Mouse (Mus musculus): ENCODE measurements around the gene Hoxb2. TPM values are rescaled to one million over a fixed set of nuclear protein-coding genes. Genes with fewer than 3 reads are reported as not detected.

Hoxb2 gene
- polyA plus RNA-seq, 1 experiment from 2014 or later, result 36.1 TPM

DNA sequence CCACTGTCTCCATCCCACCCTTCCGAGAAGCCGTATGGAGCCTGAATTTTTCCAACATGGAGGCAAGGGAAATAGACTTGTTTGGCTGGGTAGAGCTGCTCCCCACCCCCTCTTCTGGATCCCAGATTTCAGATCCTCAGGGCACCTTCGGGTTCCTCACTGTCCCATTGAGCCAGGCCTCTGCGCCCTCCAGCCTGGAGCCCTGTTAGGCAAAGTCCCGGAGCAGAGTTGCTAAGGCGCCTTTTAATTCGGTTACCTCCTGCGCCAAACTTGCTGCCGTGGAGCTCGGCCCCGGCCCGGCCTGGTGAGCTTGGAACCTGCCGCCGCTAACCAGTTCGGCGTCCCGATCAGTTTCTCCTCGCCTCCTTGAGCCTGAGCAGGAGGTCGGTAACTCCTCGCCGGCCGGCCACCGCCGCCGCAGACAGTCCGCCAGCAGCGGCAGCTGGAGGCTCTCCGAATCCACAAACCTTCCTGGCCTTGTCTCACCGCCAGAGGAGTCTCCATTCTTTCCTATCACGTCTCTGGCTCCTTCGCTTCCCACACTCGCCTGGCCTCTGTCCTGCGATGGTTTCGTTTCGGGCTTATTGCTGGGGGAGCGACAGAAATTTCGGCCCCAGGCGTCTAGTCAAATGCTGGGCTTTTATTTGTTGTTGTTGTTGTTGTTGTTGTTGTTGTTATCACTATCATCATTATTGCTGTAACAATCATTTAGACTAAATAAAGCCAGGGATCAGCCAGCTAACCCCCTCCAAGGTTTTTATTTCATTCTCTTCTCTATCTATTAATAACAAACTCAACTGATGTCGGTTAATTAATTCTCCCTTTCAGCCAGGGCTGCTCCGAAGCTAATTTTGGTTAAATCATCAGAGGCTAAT, 8.4 kb upstream of the Hoxb2 start:
- peak overlapping the region; percentile 90 for H3K4me2 ChIP-seq (replicated peaks; ENCODE audit: low read depth, low read length)
- peaks cover 31% of the 10 kb centered on the region for H3K36me3 ChIP-seq (ENCODE audit: insufficient read depth, low read length)
- peak overlapping the region; percentile 99 for H3K27ac ChIP-seq (ENCODE audit: low read length)
- no peaks in the 10 kb centered on the region for H3K9me3 ChIP-seq (ENCODE audit: low read length)
- peak overlapping the region; percentile 43 for H3K4me3 ChIP-seq (ENCODE audit: low read length)
- ATAC-seq (ENCODE audit: low FRiP score, low TSS enrichment), result no peak
- H3K9ac ChIP-seq (replicated peaks; ENCODE audit: low read length), result peak overlapping the region; percentile 81
- H3K27me3 ChIP-seq (ENCODE audit: insufficient read depth, low read length), result no peaks in the 10 kb centered on the region
- WGBS, result 4% methylated on average over 40 of the region's 40 CpGs
- peaks cover 93% of the 10 kb centered on the region for H3K4me1 ChIP-seq (ENCODE audit: insufficient read depth, low read length)

DNA sequence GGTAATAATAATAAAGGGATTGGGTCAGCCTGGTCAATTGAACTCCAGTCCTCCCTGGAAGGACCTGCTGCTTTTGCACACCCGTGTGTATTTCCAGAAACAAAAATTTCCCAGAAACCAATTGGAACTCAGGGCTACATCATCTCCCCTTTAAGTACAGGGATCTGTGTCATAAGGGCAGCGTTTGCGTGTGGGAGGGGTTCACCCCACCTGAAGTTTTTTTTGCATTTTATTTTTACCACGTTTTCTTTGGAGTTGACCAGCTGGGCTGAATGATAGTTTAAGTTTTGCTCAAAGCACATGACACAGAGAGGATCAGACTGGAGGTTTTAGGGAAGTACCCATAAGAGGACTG, 7.8 kb upstream of the Hoxb2 start:
- Histone ChIP-seq H3K9ac (replicated peaks; ENCODE audit: low read length) (peak overlapping the region; percentile 81), H3K27ac (ENCODE audit: low read length) (peak overlapping the region; percentile 99), H3K4me3 (ENCODE audit: low read length) (peak overlapping the region; percentile 43), H3K36me3 (ENCODE audit: insufficient read depth, low read length) (peaks cover 31% of the 10 kb centered on the region), H3K9me3 (ENCODE audit: low read length) (no peaks in the 10 kb centered on the region), H3K27me3 (ENCODE audit: insufficient read depth, low read length) (no peaks in the 10 kb centered on the region), H3K4me2 (replicated peaks; ENCODE audit: low read depth, low read length) (peak overlapping the region; percentile 90), H3K4me1 (ENCODE audit: insufficient read depth, low read length) (peaks cover 91% of the 10 kb centered on the region)
- WGBS, result 9% methylated on average over 4 of the region's 4 CpGs
- ATAC-seq (ENCODE audit: low FRiP score, low TSS enrichment), result no peak

- Histone ChIP-seq H3K27me3 (ENCODE audit: insufficient read depth, low read length) (no peaks in the 10 kb centered on the region), H3K4me1 (ENCODE audit: insufficient read depth, low read length) (peaks cover 90% of the 10 kb centered on the region), H3K27ac (ENCODE audit: low read length) (peak overlapping the region; percentile 99), H3K4me3 (ENCODE audit: low read length) (peak overlapping the region; percentile 19), H3K9ac (replicated peaks; ENCODE audit: low read length) (peak overlapping the region; percentile 68), H3K9me3 (ENCODE audit: low read length) (no peaks in the 10 kb centered on the region), H3K4me2 (replicated peaks; ENCODE audit: low read depth, low read length) (peak overlapping the region; percentile 90), H3K36me3 (ENCODE audit: insufficient read depth, low read length) (peaks cover 28% of the 10 kb centered on the region)
- 34% methylated on average over 2 of the region's 2 CpGs for WGBS
- ATAC-seq (ENCODE audit: low FRiP score, low TSS enrichment), result no peak
These were observed 7.0 kb upstream of the Hoxb2 start for GRCm38 (mm10) chr11:96343206-96343745.

DNA sequence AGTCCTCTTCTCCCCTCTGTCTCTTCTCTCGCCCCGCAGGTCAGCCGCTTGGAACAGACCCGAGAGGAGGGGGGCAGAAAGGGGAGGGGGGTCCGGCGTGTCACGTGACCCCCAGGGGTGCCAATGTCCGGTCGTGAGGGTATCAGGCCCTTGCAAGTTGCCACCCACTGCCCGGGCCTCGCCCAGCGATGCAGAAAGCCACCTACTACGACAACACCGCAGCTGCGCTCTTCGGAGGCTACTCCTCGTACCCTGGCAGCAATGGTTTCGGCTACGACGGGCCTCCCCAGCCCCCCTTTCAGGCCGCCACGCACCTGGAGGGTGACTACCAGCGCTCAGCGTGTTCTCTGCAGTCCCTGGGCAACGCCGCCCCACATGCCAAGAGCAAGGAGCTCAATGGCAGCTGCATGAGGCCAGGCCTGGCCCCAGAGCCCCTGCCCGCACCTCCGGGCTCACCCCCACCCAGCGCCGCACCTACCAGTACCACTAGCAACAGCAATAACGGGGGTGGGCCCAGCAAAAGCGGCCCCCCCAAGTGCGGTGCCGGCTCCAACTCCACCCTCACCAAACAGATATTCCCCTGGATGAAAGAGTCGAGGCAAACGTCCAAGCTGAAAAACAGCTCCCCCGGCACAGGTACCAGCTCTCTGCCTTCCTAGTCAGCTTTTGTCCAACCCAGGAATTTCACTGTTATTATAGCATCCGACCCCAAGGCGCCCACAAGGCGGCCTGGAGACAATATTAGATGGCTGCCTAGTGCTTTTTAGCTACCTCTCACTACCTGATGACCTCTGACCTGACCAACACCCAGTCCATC, 6.1 kb upstream of the Hoxb2 start:
- Histone ChIP-seq H3K4me1 (ENCODE audit: insufficient read depth, low read length) (peaks cover 90% of the 10 kb centered on the region), H3K27ac (ENCODE audit: low read length) (peak overlapping the region; percentile 99), H3K36me3 (ENCODE audit: insufficient read depth, low read length) (peaks cover 28% of the 10 kb centered on the region), H3K9ac (replicated peaks; ENCODE audit: low read length) (peak overlapping the region; percentile 68), H3K4me3 (ENCODE audit: low read length) (peak overlapping the region; percentile 18), H3K4me2 (replicated peaks; ENCODE audit: low read depth, low read length) (peak overlapping the region; percentile 90), H3K27me3 (ENCODE audit: insufficient read depth, low read length) (no peaks in the 10 kb centered on the region), H3K9me3 (ENCODE audit: low read length) (no peaks in the 10 kb centered on the region)
- WGBS, result 21% methylated on average over 40 of the region's 40 CpGs
- ATAC-seq (ENCODE audit: low FRiP score, low TSS enrichment), result peak; percentile 25; the same call in 1 of the 2 replicates

GRCm38 (mm10) chr11:96344878-96345159, 5.5 kb upstream of the Hoxb2 start:
- Histone ChIP-seq H3K36me3 (ENCODE audit: insufficient read depth, low read length) (peaks cover 28% of the 10 kb centered on the region), H3K27me3 (ENCODE audit: insufficient read depth, low read length) (no peaks in the 10 kb centered on the region), H3K4me3 (ENCODE audit: low read length) (peak overlapping the region; percentile 37), H3K4me2 (replicated peaks; ENCODE audit: low read depth, low read length) (peak overlapping the region; percentile 90), H3K9me3 (ENCODE audit: low read length) (no peaks in the 10 kb centered on the region), H3K27ac (ENCODE audit: low read length) (peak overlapping the region; percentile 99), H3K4me1 (ENCODE audit: insufficient read depth, low read length) (peaks cover 90% of the 10 kb centered on the region), H3K9ac (replicated peaks; ENCODE audit: low read length) (peak overlapping the region; percentile 68)
- no peak for ATAC-seq (ENCODE audit: low FRiP score, low TSS enrichment)
- WGBS, result 23% methylated on average over 6 of the region's 6 CpGs

- peaks cover 89% of the 10 kb centered on the region for H3K4me1 ChIP-seq (ENCODE audit: insufficient read depth, low read length)
- H3K4me2 ChIP-seq (replicated peaks; ENCODE audit: low read depth, low read length), result peak overlapping the region; percentile 90
- H3K4me3 ChIP-seq (ENCODE audit: low read length), result peak overlapping the region; percentile 37
- H3K27me3 ChIP-seq (ENCODE audit: insufficient read depth, low read length), result no peaks in the 10 kb centered on the region
- H3K27ac ChIP-seq (ENCODE audit: low read length), result peak overlapping the region; percentile 99
- peak overlapping the region; percentile 68 for H3K9ac ChIP-seq (replicated peaks; ENCODE audit: low read length)
- WGBS, result 7% methylated on average over 39 of the region's 56 CpGs
- H3K9me3 ChIP-seq (ENCODE audit: low read length), result no peaks in the 10 kb centered on the region
- H3K36me3 ChIP-seq (ENCODE audit: insufficient read depth, low read length), result peaks cover 28% of the 10 kb centered on the region
- no peak for ATAC-seq (ENCODE audit: low FRiP score, low TSS enrichment)
These were observed 5.0 kb upstream of the Hoxb2 start for GRCm38 (mm10) chr11:96345220-96345892.

DNA sequence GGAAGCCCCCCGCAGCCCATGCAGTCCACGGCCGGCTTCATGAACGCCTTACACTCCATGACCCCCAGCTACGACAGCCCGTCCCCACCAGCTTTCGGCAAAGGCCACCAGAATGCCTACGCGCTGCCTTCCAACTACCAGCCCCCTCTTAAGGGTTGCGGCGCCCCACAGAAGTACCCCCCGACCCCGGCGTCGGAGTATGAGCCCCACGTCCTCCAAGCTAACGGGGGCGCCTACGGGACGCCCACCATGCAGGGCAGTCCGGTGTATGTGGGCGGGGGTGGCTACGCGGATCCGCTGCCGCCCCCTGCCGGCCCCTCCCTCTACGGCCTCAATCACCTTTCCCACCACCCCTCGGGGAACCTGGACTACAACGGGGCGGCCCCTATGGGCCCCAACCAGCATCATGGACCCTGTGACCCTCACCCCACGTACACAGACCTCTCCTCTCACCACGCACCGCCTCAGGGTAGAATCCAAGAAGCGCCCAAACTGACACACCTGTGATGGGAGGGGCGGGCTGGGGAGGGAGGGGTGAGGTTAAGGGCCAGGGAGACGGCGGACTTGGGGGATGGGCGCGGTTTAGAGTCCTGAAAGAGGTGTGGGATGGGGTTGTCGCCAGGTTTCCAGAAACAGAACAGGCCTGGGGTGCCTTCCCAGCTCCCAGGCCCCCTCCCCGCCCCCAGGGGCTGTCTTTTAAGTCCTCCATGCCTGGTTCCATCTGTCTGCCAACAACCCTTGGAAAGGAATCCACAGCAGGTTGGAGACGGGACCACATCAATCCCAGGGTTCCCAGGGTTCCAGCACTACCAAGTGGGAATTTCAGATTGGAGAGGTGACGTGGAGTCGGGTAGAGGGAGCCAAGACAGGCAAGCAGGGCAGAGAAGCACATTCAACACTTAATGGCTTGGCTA, 4.2 kb upstream of the Hoxb2 start:
- Histone ChIP-seq H3K36me3 (ENCODE audit: insufficient read depth, low read length) (peaks cover 28% of the 10 kb centered on the region), H3K4me1 (ENCODE audit: insufficient read depth, low read length) (peaks cover 93% of the 10 kb centered on the region), H3K9me3 (ENCODE audit: low read length) (no peaks in the 10 kb centered on the region), H3K4me2 (replicated peaks; ENCODE audit: low read depth, low read length) (peak overlapping the region; percentile 90), H3K9ac (replicated peaks; ENCODE audit: low read length) (peak overlapping the region; percentile 68), H3K27ac (ENCODE audit: low read length) (peak overlapping the region; percentile 99), H3K4me3 (ENCODE audit: low read length) (peak overlapping the region; percentile 37), H3K27me3 (ENCODE audit: insufficient read depth, low read length) (no peaks in the 10 kb centered on the region)
- no peak for ATAC-seq (ENCODE audit: low FRiP score, low TSS enrichment)
- whole genome bisulfite sequencing, result 11% methylated on average over 45 of the region's 45 CpGs

DNA sequence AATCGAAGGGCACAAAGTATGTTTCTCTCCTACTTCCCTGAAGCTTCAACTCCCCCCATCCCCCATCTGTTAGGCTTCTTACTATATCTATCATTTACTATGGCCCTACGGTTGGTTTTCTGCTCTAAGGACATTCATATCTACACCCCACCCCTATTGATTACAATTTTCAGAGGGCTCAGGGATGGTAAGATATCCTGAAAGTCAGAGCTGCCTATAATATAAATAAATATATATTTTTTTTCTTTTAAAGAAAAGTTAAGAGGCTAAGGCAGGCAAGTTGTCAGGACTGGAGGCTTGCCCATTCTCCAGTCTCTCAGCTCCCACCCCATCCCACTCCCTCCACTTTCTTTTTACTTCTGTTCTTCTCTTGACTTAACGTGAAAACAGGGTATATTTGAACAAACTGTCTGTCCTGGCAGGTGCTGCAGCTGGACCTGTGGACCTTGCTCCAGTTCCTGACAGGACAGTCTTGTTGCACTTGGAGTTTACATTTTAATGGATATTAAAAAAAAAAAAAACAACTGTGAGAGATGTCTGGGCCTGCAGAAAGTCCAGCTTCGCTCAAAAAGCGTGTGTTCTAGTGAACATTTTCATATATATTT, 3.3 kb upstream of the Hoxb2 start:
- Histone ChIP-seq H3K4me3 (ENCODE audit: low read length) (no peak overlapping the region), H3K9me3 (ENCODE audit: low read length) (no peaks in the 10 kb centered on the region), H3K4me1 (ENCODE audit: insufficient read depth, low read length) (peaks cover 89% of the 10 kb centered on the region), H3K9ac (replicated peaks; ENCODE audit: low read length) (peak overlapping the region; percentile 68), H3K4me2 (replicated peaks; ENCODE audit: low read depth, low read length) (no peak overlapping the region; the same call in 1 of the 2 replicates), H3K36me3 (ENCODE audit: insufficient read depth, low read length) (peaks cover 28% of the 10 kb centered on the region), H3K27ac (ENCODE audit: low read length) (peak overlapping the region; percentile 99), H3K27me3 (ENCODE audit: insufficient read depth, low read length) (no peaks in the 10 kb centered on the region)
- 42% methylated on average over 5 of the region's 5 CpGs for WGBS
- no peak for ATAC-seq (ENCODE audit: low FRiP score, low TSS enrichment)
